Mouse (Mus musculus): ENCODE results near the gene Ceacam19. TPM values are rescaled to one million over a fixed set of nuclear protein-coding genes. Genes with fewer than 3 reads are reported as not detected.
A peak's percentile ranks its signal among the peaks of the same experiment; 100 is the strongest.

The Ceacam19 gene
- polyA plus RNA-seq, 1 experiment from 2014 or later = not detected

GRCm38 (mm10) chr7:19910421-19911291, 22.9 kb upstream of the Ceacam19 start:
- H3K9ac ChIP-seq (ENCODE audit: low read depth, low read length) = no peak overlapping the region
- no peak overlapping the region for H3K4me2 ChIP-seq (ENCODE audit: low read length)
- ATAC-seq = peak; percentile 83
- no peaks in the 10 kb centered on the region for H3K4me1 ChIP-seq (ENCODE audit: control insufficient read depth, insufficient read depth, low read depth, low read length)
- no peak overlapping the region for H3K27ac ChIP-seq (ENCODE audit: low read depth, low read length)
- H3K4me3 ChIP-seq (ENCODE audit: low read length) = no peak overlapping the region
- H3K9me3 ChIP-seq (ENCODE audit: control insufficient read depth, low read length) = peaks cover 8% of the 10 kb centered on the region
- H3K27me3 ChIP-seq (replicated peaks; ENCODE audit: control insufficient read depth, insufficient read depth, low read length) = no peaks in the 10 kb centered on the region
- H3K36me3 ChIP-seq (ENCODE audit: control insufficient read depth, insufficient read depth, low read length) = peaks cover 23% of the 10 kb centered on the region
- WGBS = 51% methylated on average over 21 of the region's 21 CpGs

- Histone ChIP-seq H3K4me2 (ENCODE audit: low read length) (no peak overlapping the region), H3K9me3 (ENCODE audit: control insufficient read depth, low read length) (no peaks in the 10 kb centered on the region), H3K27me3 (replicated peaks; ENCODE audit: control insufficient read depth, insufficient read depth, low read length) (no peaks in the 10 kb centered on the region), H3K4me3 (ENCODE audit: low read length) (no peak overlapping the region), H3K4me1 (ENCODE audit: control insufficient read depth, insufficient read depth, low read depth, low read length) (no peaks in the 10 kb centered on the region), H3K36me3 (ENCODE audit: control insufficient read depth, insufficient read depth, low read length) (no peaks in the 10 kb centered on the region), H3K9ac (ENCODE audit: low read depth, low read length) (no peak overlapping the region), H3K27ac (ENCODE audit: low read depth, low read length) (no peak overlapping the region)
- ATAC-seq = no peak
- WGBS = 53% methylated on average over 8 of the region's 8 CpGs
Observed at GRCm38 (mm10) chr7:19889881-19890280, 2.1 kb upstream of the Ceacam19 start.

GRCm38 (mm10) chr7:19880754-19881153, 7.0 kb downstream of the Ceacam19 start:
- H3K4me1 ChIP-seq (ENCODE audit: control insufficient read depth, insufficient read depth, low read depth, low read length) = no peaks in the 10 kb centered on the region
- no peaks in the 10 kb centered on the region for H3K27me3 ChIP-seq (replicated peaks; ENCODE audit: control insufficient read depth, insufficient read depth, low read length)
- H3K4me2 ChIP-seq (ENCODE audit: low read length) = no peak overlapping the region
- no peaks in the 10 kb centered on the region for H3K36me3 ChIP-seq (ENCODE audit: control insufficient read depth, insufficient read depth, low read length)
- no peak overlapping the region for H3K4me3 ChIP-seq (ENCODE audit: low read length)
- H3K9me3 ChIP-seq (ENCODE audit: control insufficient read depth, low read length) = no peaks in the 10 kb centered on the region
- no peak overlapping the region for H3K9ac ChIP-seq (ENCODE audit: low read depth, low read length)
- ATAC-seq = no peak
- H3K27ac ChIP-seq (ENCODE audit: low read depth, low read length) = no peak overlapping the region
- WGBS = 85% methylated on average over 8 of the region's 8 CpGs

- no peaks in the 10 kb centered on the region for H3K27me3 ChIP-seq (replicated peaks; ENCODE audit: control insufficient read depth, insufficient read depth, low read length)
- no peak overlapping the region for H3K27ac ChIP-seq (ENCODE audit: low read depth, low read length)
- no peak overlapping the region for H3K4me2 ChIP-seq (ENCODE audit: low read length)
- no peak overlapping the region for H3K9ac ChIP-seq (ENCODE audit: low read depth, low read length)
- 65% methylated on average over 14 of the region's 14 CpGs for WGBS
- no peak overlapping the region for H3K4me3 ChIP-seq (ENCODE audit: low read length)
- H3K36me3 ChIP-seq (ENCODE audit: control insufficient read depth, insufficient read depth, low read length) = no peaks in the 10 kb centered on the region
- H3K9me3 ChIP-seq (ENCODE audit: control insufficient read depth, low read length) = no peaks in the 10 kb centered on the region
- ATAC-seq = peak; percentile 21
- no peaks in the 10 kb centered on the region for H3K4me1 ChIP-seq (ENCODE audit: control insufficient read depth, insufficient read depth, low read depth, low read length)
Observed at GRCm38 (mm10) chr7:19876781-19877425, 10.9 kb downstream of the Ceacam19 start.

- Histone ChIP-seq H3K36me3 (ENCODE audit: control insufficient read depth, insufficient read depth, low read length) (no peaks in the 10 kb centered on the region), H3K27me3 (replicated peaks; ENCODE audit: control insufficient read depth, insufficient read depth, low read length) (no peaks in the 10 kb centered on the region), H3K9ac (ENCODE audit: low read depth, low read length) (no peak overlapping the region), H3K9me3 (ENCODE audit: control insufficient read depth, low read length) (no peaks in the 10 kb centered on the region), H3K4me1 (ENCODE audit: control insufficient read depth, insufficient read depth, low read depth, low read length) (no peaks in the 10 kb centered on the region), H3K4me2 (ENCODE audit: low read length) (no peak overlapping the region), H3K4me3 (ENCODE audit: low read length) (no peak overlapping the region), H3K27ac (ENCODE audit: low read depth, low read length) (no peak overlapping the region)
- ATAC-seq = peak; percentile 67
- WGBS = 50% methylated on average over 13 of the region's 13 CpGs
Observed at GRCm38 (mm10) chr7:19875948-19876682, 11.7 kb downstream of the Ceacam19 start.

GRCm38 (mm10) chr7:19871943-19872601, 15.7 kb downstream of the Ceacam19 start:
- H3K36me3 ChIP-seq (ENCODE audit: control insufficient read depth, insufficient read depth, low read length) = no peaks in the 10 kb centered on the region
- no peak overlapping the region for H3K9ac ChIP-seq (ENCODE audit: low read depth, low read length)
- no peak overlapping the region for H3K4me2 ChIP-seq (ENCODE audit: low read length)
- ATAC-seq = no peak
- WGBS = 46% methylated on average over 5 of the region's 5 CpGs
- H3K27ac ChIP-seq (ENCODE audit: low read depth, low read length) = no peak overlapping the region
- H3K4me3 ChIP-seq (ENCODE audit: low read length) = no peak overlapping the region
- no peaks in the 10 kb centered on the region for H3K9me3 ChIP-seq (ENCODE audit: control insufficient read depth, low read length)
- no peaks in the 10 kb centered on the region for H3K27me3 ChIP-seq (replicated peaks; ENCODE audit: control insufficient read depth, insufficient read depth, low read length)
- no peaks in the 10 kb centered on the region for H3K4me1 ChIP-seq (ENCODE audit: control insufficient read depth, insufficient read depth, low read depth, low read length)

GRCm38 (mm10) chr7:19871137-19871621, 16.6 kb downstream of the Ceacam19 start:
- no peak for ATAC-seq
- 66% methylated on average over 10 of the region's 10 CpGs for WGBS

GRCm38 (mm10) chr7:19867751-19868399, 19.9 kb downstream of the Ceacam19 start:
- 89% methylated on average over 16 of the region's 16 CpGs for WGBS
- Histone ChIP-seq H3K27me3 (replicated peaks; ENCODE audit: control insufficient read depth, insufficient read depth, low read length) (no peaks in the 10 kb centered on the region), H3K4me1 (ENCODE audit: control insufficient read depth, insufficient read depth, low read depth, low read length) (no peaks in the 10 kb centered on the region), H3K4me2 (ENCODE audit: low read length) (no peak overlapping the region), H3K36me3 (ENCODE audit: control insufficient read depth, insufficient read depth, low read length) (no peaks in the 10 kb centered on the region), H3K9me3 (ENCODE audit: control insufficient read depth, low read length) (no peaks in the 10 kb centered on the region), H3K27ac (ENCODE audit: low read depth, low read length) (no peak overlapping the region), H3K4me3 (ENCODE audit: low read length) (no peak overlapping the region), H3K9ac (ENCODE audit: low read depth, low read length) (no peak overlapping the region)
- ATAC-seq = no peak

More at GRCm38 (mm10) chr7:19871137-19871621, 16.6 kb downstream of the Ceacam19 start:
- Histone ChIP-seq H3K27me3 (replicated peaks; ENCODE audit: control insufficient read depth, insufficient read depth, low read length) (no peaks in the 10 kb centered on the region), H3K4me3 (ENCODE audit: low read length) (no peak overlapping the region), H3K4me2 (ENCODE audit: low read length) (no peak overlapping the region), H3K27ac (ENCODE audit: low read depth, low read length) (no peak overlapping the region), H3K9me3 (ENCODE audit: control insufficient read depth, low read length) (no peaks in the 10 kb centered on the region), H3K4me1 (ENCODE audit: control insufficient read depth, insufficient read depth, low read depth, low read length) (no peaks in the 10 kb centered on the region), H3K36me3 (ENCODE audit: control insufficient read depth, insufficient read depth, low read length) (no peaks in the 10 kb centered on the region), H3K9ac (ENCODE audit: low read depth, low read length) (no peak overlapping the region)
